Mouse (Mus musculus): ENCODE results near the gene 4933409G03Rik.
"Not testable (repeated sequence)": the region's sequence is repeated elsewhere in the genome, so short reads cannot be mapped to it uniquely, and the experiment has no call there.

The 4933409G03Rik gene

GRCm38 (mm10) chr2:68582113-68582512 lies at the start of gene 4933409G03Rik:
TSS of gene 4933409G03Rik (plus strand) at chr2:68582413.
- no peak for DNase-seq (ENCODE audit: low spot score)

GRCm38 (mm10) chr2:68544190-68544589 lies 38.0 kb upstream of the 4933409G03Rik start:
- no peak for DNase-seq (ENCODE audit: low spot score)

- DNase-seq (ENCODE audit: low spot score) = no peak
Observed at GRCm38 (mm10) chr2:68560821-68561220, 21.4 kb upstream of the 4933409G03Rik start.

- peak; percentile 12 for DNase-seq (ENCODE audit: low spot score)
Observed at GRCm38 (mm10) chr2:68563331-68563730, 18.9 kb upstream of the 4933409G03Rik start.

GRCm38 (mm10) chr2:68568361-68568760 lies 13.9 kb upstream of the 4933409G03Rik start:
- DNase-seq (ENCODE audit: low spot score) = no peak

- no peak for DNase-seq (ENCODE audit: low spot score)
Observed at GRCm38 (mm10) chr2:68572340-68572739, 9.9 kb upstream of the 4933409G03Rik start.

GRCm38 (mm10) chr2:68592765-68593164 lies 10.6 kb downstream of the 4933409G03Rik start:
- no peak for DNase-seq (ENCODE audit: low spot score)

- DNase-seq (ENCODE audit: low spot score) = not testable (repeated sequence)
Observed at GRCm38 (mm10) chr2:68656186-68656585, 74.0 kb downstream of the 4933409G03Rik start, which contains the start of gene 4932414N04Rik. TSS of gene 4932414N04Rik (plus strand) at chr2:68656486.
